Mouse (Mus musculus) stomach, postnatal 0 days (tissue): ENCODE results near the gene Gm10717. TPM values are rescaled to one million over a fixed set of nuclear protein-coding genes. Genes with fewer than 3 reads are reported as not detected.
"Not testable (repeated sequence)": the region's sequence is repeated elsewhere in the genome, so short reads cannot be mapped to it uniquely, and the experiment has no call there.

Experiments
- ATAC-seq: fragments of 200-750 bp; cut with Nextera tagmentation; 2 replicates; pipeline ENCODE4 v1.8.0; 2017; ENCODE audit not compliant: low FRiP score, low TSS enrichment
- DNase-seq: peaks from one replicate; pipeline ENCODE4 v3.0.0-alpha.2; 2016; ENCODE audit warnings: low spot score
- H3K27ac ChIP-seq: fragments of 300-500 bp; sonication (generic); replicated peaks from 2 replicates; pipeline ENCODE4 v1.5.1; 2014; ENCODE audit warnings: mild to moderate bottlenecking, control low read depth
- H3K27me3 ChIP-seq: fragments of 300-500 bp; sonication (generic); 2 replicates; pipeline ENCODE4 v1.6.1; 2014; ENCODE audit warnings: low read length; ENCODE audit not compliant: control insufficient read depth, insufficient read depth
- H3K36me3 ChIP-seq: fragments of 300-500 bp; sonication (generic); 2 replicates; pipeline ENCODE4 v1.6.1; 2014; ENCODE audit warnings: low read length, mixed read lengths; ENCODE audit not compliant: control insufficient read depth, insufficient read depth
- H3K4me1 ChIP-seq: fragments of 300-500 bp; sonication (generic); replicated peaks from 2 replicates; pipeline ENCODE4 v1.6.1; 2014; ENCODE audit warnings: antibody characterized with exemption; ENCODE audit not compliant: control insufficient read depth, insufficient read depth
- H3K4me2 ChIP-seq: fragments of 300-500 bp; sonication (generic); replicated peaks from 2 replicates; pipeline ENCODE4 v1.6.1; 2014; ENCODE audit warnings: low read depth, mild to moderate bottlenecking, control low read depth, moderate library complexity
- H3K4me3 ChIP-seq: fragments of 300-500 bp; sonication (generic); 2 replicates; pipeline ENCODE4 v1.5.1; 2014; ENCODE audit warnings: low read depth, low read length, control low read depth
- H3K9ac ChIP-seq: fragments of 300-500 bp; sonication (generic); 2 replicates; pipeline ENCODE4 v1.6.1; 2014; ENCODE audit warnings: mild to moderate bottlenecking, low read length, control low read depth, mixed read lengths
- H3K9me3 ChIP-seq: fragments of 300-500 bp; sonication (generic); 2 replicates; pipeline ENCODE4 v1.6.1; 2016; ENCODE audit warnings: low read length; ENCODE audit not compliant: control insufficient read depth
- WGBS: fragments of 180-500 bp; shearing (Covaris S2); extraction: QIAGEN DNeasy Blood & Tissue Kit; methylation state at CpG from one replicate; pipeline ENCODE4 v1.1.7; 2014; 5-methylcytosine and 5-hydroxymethylcytosine counted together
- polyA plus RNA-seq: library from polyadenylated mRNA; unstranded; fragments of >200 nt; fragmentation: Nextera tagmentation; extraction: Ambion mirVana; gene quantifications from 2 replicates; pipeline ENCODE4 v1.2.1, GENCODE M21; 2015

Gene Gm10717
- polyA plus RNA-seq, 1 experiment from 2014 or later: 0.32 TPM

GRCm38 (mm10) chr9:3022316-3023008 lies 2.8 kb upstream of the Gm10717 start:
- ATAC-seq, H3K4me1 ChIP-seq, DNase-seq, H3K4me3 ChIP-seq, H3K36me3 ChIP-seq, H3K9ac ChIP-seq, H3K9me3 ChIP-seq, H3K4me2 ChIP-seq, H3K27ac ChIP-seq, H3K27me3 ChIP-seq: not testable (repeated sequence)
- 73% methylated on average over 9 of the region's 13 CpGs for WGBS

DNA sequence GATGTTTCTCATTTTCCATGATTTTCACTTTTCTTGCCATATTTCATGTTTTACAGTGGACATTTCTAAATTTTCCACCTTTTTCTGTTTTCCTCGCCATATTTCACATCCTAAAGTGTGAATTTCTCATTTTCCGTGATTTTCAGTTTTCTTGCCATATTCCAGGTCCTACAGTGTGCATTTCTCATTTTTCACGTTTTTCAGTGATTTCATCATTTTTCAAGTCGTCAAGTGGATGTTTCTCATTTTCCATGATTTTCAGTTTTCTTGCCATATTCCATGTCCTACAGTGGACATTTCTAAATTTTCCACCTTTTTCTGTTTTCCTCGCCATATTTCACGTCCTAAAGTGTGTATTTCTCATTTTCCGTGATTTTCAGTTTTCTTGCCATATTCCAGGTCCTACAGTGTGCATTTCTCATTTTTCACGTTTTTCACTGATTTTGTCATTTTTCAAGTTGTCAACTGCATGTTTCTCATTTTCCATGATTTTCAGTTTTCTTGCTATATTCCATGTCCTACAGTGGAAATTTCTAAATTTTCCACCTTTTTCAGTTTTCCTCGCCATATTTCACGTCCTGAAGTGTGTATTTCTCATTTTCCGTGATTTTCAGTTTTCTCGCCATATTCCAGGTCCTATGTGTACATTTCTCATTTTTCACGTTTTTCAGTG lies 1.8 kb upstream of the Gm10717 start, which contains the start of gene Gm10718:
TSS of gene Gm10718 (plus strand) at position 236 of the 673 bp plus-strand sequence.
- not testable (repeated sequence) for H3K4me1 ChIP-seq, H3K9ac ChIP-seq, H3K27ac ChIP-seq, ATAC-seq, H3K27me3 ChIP-seq, H3K36me3 ChIP-seq, H3K9me3 ChIP-seq, DNase-seq, H3K4me2 ChIP-seq, H3K4me3 ChIP-seq
- 74% methylated on average over 9 of the region's 13 CpGs for WGBS

DNA sequence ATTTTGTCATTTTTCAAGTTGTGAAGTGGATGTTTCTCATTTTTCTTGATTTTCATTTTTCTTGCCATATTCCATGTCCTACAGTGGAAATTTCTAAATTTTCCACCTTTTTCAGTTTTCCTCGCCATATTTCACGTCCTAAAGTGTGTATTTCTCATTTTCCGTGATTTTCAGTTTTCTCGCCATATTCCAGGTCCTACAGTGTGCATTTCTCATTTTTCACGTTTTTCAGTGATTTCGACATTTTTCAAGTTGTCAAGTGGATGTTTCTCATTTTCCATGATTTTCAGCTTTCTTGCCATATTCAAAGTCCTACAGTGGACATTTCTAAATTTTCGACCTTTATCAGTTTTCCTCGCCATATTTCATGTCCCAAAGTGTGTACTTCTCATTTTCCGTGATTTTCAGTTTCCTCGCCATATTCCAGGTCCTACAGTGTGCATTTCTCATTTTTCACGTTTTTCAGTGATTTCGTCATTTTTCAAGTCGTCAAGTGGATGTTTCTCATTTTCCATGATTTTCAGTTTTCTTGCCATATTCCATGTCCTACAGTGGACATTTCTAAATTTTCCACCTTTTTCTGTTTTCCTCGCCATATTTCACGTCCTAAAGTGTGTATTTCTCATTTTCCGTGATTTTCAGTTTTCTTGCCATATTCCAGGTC lies 1.1 kb upstream of the Gm10717 start:
- ATAC-seq, H3K27me3 ChIP-seq, H3K36me3 ChIP-seq, DNase-seq, H3K4me2 ChIP-seq, H3K9me3 ChIP-seq, H3K4me1 ChIP-seq, H3K4me3 ChIP-seq, H3K9ac ChIP-seq, H3K27ac ChIP-seq: not testable (repeated sequence)
- WGBS: 68% methylated on average over 14 of the region's 16 CpGs

DNA sequence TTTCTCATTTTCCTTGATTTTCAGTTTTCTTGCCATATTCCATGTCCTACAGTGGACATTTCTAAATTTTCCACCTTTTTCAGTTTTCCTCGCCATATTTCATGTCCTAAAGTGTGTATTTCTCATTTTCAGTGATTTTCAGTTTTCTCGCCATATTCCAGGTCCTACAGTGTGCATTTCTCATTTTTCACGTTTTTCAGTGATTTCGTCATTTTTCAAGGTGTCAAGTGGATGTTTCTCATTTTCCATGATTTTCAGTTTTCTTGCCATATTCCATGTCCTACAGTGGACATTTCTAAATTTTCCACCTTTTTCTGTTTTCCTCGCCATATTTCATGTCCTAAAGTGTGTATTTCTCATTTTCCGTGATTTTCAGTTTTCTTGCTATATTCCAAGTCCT lies 436 bp downstream of the Gm10717 start:
- not testable (repeated sequence) for H3K4me1 ChIP-seq, H3K9me3 ChIP-seq, H3K4me2 ChIP-seq, H3K9ac ChIP-seq, H3K4me3 ChIP-seq, H3K36me3 ChIP-seq, H3K27ac ChIP-seq, DNase-seq, H3K27me3 ChIP-seq, ATAC-seq
- 57% methylated on average over 4 of the region's 6 CpGs for WGBS

GRCm38 (mm10) chr9:3026136-3026535 lies 919 bp downstream of the Gm10717 start:
- not testable (repeated sequence) for H3K27ac ChIP-seq, H3K4me3 ChIP-seq, H3K4me1 ChIP-seq, H3K4me2 ChIP-seq, H3K9ac ChIP-seq, ATAC-seq, H3K9me3 ChIP-seq, DNase-seq, H3K36me3 ChIP-seq, H3K27me3 ChIP-seq
- 78% methylated on average over 5 of the region's 5 CpGs for WGBS

DNA sequence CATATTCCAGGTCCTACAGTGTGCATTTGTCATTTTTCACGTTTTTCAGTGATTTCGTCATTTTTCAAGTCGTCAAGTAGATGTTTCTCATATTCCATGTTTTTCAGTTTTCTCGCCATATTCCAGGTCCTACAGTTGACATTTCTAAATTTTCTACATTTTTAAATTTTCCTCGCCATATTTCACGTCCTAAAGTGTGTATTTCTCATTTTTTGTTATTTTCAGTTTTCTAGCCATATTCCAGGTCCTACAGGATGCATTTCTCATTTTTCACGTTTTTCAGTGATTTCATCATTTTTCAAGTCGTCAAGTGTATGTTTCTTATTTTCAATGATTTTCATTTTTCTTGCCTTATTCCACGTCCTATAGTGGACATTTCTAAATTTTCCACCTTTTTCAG lies 1.5 kb downstream of the Gm10717 start:
- not testable (repeated sequence) for H3K9ac ChIP-seq, H3K4me3 ChIP-seq
- 68% methylated on average over 9 of the region's 9 CpGs for WGBS

GRCm38 (mm10) chr9:3027200-3027599 lies 2.0 kb downstream of the Gm10717 start:
- not testable (repeated sequence) for H3K9me3 ChIP-seq, H3K9ac ChIP-seq, H3K27me3 ChIP-seq, H3K4me3 ChIP-seq, H3K4me1 ChIP-seq, H3K27ac ChIP-seq, H3K4me2 ChIP-seq, ATAC-seq, H3K36me3 ChIP-seq
- 74% methylated on average over 9 of the region's 9 CpGs for WGBS
- peak; percentile 21 for DNase-seq

More for the DNA sequence above, 1.5 kb downstream of the Gm10717 start:
- DNase-seq, ATAC-seq, H3K27ac ChIP-seq, H3K36me3 ChIP-seq, H3K4me2 ChIP-seq, H3K4me1 ChIP-seq, H3K27me3 ChIP-seq, H3K9me3 ChIP-seq: not testable (repeated sequence)

- WGBS: 68% methylated on average over 12 of the region's 16 CpGs
Measured at GRCm38 (mm10) chr9:3029276-3030000, 4.2 kb downstream of the Gm10717 start.

More at GRCm38 (mm10) chr9:3029276-3030000, 4.2 kb downstream of the Gm10717 start:
- not testable (repeated sequence) for H3K27me3 ChIP-seq, H3K4me1 ChIP-seq, H3K4me3 ChIP-seq, ATAC-seq, H3K27ac ChIP-seq, DNase-seq, H3K9me3 ChIP-seq, H3K36me3 ChIP-seq, H3K9ac ChIP-seq, H3K4me2 ChIP-seq
